Mouse (Mus musculus) midbrain, postnatal 0 days (tissue): ENCODE measurements around the gene Ttc7b. TPM values are rescaled to one million over a fixed set of nuclear protein-coding genes. Genes with fewer than 3 reads are reported as not detected.

Experiments used
- ATAC-seq: fragments of 200-750 bp; cut with Nextera tagmentation; 2 replicates; pipeline ENCODE4 v1.8.0; 2017; ENCODE audit warnings: moderate number of reproducible peaks, mild to moderate bottlenecking, moderate TSS enrichment, moderate library complexity; ENCODE audit not compliant: low FRiP score
- DNase-seq: peaks from one replicate; pipeline ENCODE4 v3.0.0-alpha.2; 2015; ENCODE audit warnings: low spot score
- H3K27ac ChIP-seq: fragments of 300-500 bp; sonication (generic); 2 replicates; pipeline ENCODE4 v1.5.1; 2014; ENCODE audit warnings: low read depth, mild to moderate bottlenecking, low read length, mixed read lengths
- H3K27me3 ChIP-seq: fragments of 300-500 bp; sonication (generic); 2 replicates; pipeline ENCODE4 v1.6.1; 2014; ENCODE audit warnings: low read length, control low read depth, mixed read lengths; ENCODE audit not compliant: insufficient read depth
- H3K36me3 ChIP-seq: fragments of 300-500 bp; sonication (generic); 2 replicates; pipeline ENCODE4 v1.6.1; 2014; ENCODE audit warnings: low read length, control low read depth, mixed read lengths; ENCODE audit not compliant: insufficient read depth
- H3K4me1 ChIP-seq: fragments of 300-500 bp; sonication (generic); 2 replicates; pipeline ENCODE4 v1.6.1; 2014; ENCODE audit warnings: mild to moderate bottlenecking, control low read depth, antibody characterized with exemption, low read length, mixed read lengths; ENCODE audit not compliant: insufficient read depth
- H3K4me2 ChIP-seq: fragments of 300-500 bp; sonication (generic); 2 replicates; pipeline ENCODE4 v1.6.1; 2014; ENCODE audit warnings: low read depth, mild to moderate bottlenecking, low read length, mixed read lengths; ENCODE audit not compliant: poor library complexity, severe bottlenecking
- H3K4me3 ChIP-seq: fragments of 300-500 bp; sonication (generic); 2 replicates; pipeline ENCODE4 v1.5.1; 2014; ENCODE audit warnings: low read depth, mild to moderate bottlenecking, low read length, moderate library complexity
- H3K9ac ChIP-seq: fragments of 300-500 bp; sonication (generic); replicated peaks from 2 replicates; pipeline ENCODE4 v1.6.1; 2014; ENCODE audit warnings: mild to moderate bottlenecking, low read length, moderate library complexity, mixed read lengths; ENCODE audit not compliant: poor library complexity, severe bottlenecking
- H3K9me3 ChIP-seq: fragments of 300-500 bp; sonication (generic); 2 replicates; pipeline ENCODE4 v1.6.1; 2016; ENCODE audit warnings: low read length, control low read depth
- CTCF ChIP-seq: IDR thresholded peaks from 2 replicates; pipeline ENCODE4 v1.5.1; 2016; ENCODE audit warnings: antibody characterized with exemption, mild to moderate bottlenecking
- WGBS: fragments of 180-500 bp; shearing (Covaris S2); extraction: QIAGEN DNeasy Blood & Tissue Kit; methylation state at CpG from one replicate; pipeline ENCODE4 v1.1.7; 2014; 5-methylcytosine and 5-hydroxymethylcytosine counted together
- polyA plus RNA-seq: library from polyadenylated mRNA; unstranded; fragments of >200 nt; fragmentation: Nextera tagmentation; extraction: Ambion mirVana; gene quantifications from 2 replicates; pipeline ENCODE4 v1.2.1, GENCODE M21; 2015
- total RNA-seq: library from RNA; depleted of rRNA; stranded (reverse); fragments of >200 nt; gene quantifications from 2 replicates; pipeline ENCODE4 v1.2.3, GENCODE M21; 2014

The Ttc7b gene
- total and polyA plus RNA-seq, 2 experiments from 2014 or later = 8.7 to 38.9 TPM

DNA sequence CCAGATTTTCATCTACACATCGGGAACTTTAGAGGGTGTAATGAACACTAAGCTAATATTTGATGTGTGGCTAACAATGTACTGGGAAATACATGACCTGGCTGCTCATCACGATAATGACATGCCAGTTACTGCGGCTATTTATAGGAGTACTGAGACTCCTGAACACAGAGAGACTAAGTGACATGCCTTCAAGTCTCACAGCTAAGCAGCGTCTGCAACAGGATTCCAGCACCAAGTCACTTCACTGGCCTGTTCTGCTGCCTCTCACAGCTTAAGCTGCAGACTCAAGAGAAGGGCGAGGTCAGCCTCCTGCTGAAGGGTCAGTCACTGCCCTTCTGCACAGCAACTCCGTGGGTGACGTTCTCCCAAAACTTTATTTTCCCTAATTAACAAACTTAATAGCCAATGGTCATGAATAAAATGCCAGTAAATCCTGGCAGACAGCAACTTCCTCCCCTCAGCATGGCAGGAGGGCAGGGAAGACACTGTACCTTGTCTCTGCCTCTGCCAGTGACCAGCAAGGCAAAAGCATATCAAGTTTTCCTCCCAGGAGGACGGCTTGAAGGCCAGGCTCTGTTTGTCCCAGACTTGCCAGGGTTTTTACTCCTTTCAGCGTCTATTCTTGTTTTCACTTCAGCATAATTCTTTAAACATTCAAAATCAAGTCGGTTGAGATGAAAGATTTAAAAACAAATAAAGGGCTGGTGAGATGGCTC, 64.2 kb downstream of the Ttc7b start:
- Histone ChIP-seq H3K27me3 (no peaks in the 10 kb centered on the region), H3K27ac (no peak overlapping the region), H3K9me3 (no peaks in the 10 kb centered on the region), H3K4me2 (no peak overlapping the region), H3K4me3 (no peak overlapping the region), H3K9ac (no peak overlapping the region), H3K36me3 (no peaks in the 10 kb centered on the region), H3K4me1 (no peaks in the 10 kb centered on the region)
- ATAC-seq (no peak), DNase-seq (no peak)
- 71% methylated on average over 10 of the region's 10 CpGs for WGBS
- no peak for TF ChIP-seq CTCF

DNA sequence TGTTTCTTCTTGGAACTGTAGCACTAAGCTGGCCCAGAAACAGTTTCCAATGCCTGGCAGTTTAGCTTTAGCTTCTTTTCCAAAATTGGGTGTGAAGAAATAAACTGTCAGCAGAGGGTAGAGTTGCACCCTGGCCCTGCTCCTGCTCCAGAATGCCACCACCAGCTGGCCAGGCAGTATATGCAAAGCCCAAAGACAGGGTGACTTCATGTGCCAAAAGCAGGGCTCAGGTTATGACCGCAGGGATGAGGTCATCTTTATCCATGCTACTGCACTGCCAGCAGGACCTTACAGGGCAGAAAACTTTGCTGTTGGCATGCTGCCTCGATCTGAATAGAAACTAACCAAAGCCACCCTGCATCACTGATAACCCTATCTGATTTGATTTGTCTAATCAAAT, 65.2 kb downstream of the Ttc7b start:
- H3K4me1 ChIP-seq = no peaks in the 10 kb centered on the region
- no peak overlapping the region for H3K27ac ChIP-seq
- DNase-seq (no peak), ATAC-seq (no peak)
- H3K36me3 ChIP-seq = no peaks in the 10 kb centered on the region
- no peak overlapping the region for H3K4me3 ChIP-seq
- no peak overlapping the region for H3K9ac ChIP-seq
- no peak overlapping the region for H3K4me2 ChIP-seq
- TF ChIP-seq CTCF = 0 out of 2 replicates have a peak, but pooled peaks have one; percentile 13
- H3K27me3 ChIP-seq = no peaks in the 10 kb centered on the region
- 71% methylated on average over 2 of the region's 2 CpGs for WGBS
- H3K9me3 ChIP-seq = no peaks in the 10 kb centered on the region

DNA sequence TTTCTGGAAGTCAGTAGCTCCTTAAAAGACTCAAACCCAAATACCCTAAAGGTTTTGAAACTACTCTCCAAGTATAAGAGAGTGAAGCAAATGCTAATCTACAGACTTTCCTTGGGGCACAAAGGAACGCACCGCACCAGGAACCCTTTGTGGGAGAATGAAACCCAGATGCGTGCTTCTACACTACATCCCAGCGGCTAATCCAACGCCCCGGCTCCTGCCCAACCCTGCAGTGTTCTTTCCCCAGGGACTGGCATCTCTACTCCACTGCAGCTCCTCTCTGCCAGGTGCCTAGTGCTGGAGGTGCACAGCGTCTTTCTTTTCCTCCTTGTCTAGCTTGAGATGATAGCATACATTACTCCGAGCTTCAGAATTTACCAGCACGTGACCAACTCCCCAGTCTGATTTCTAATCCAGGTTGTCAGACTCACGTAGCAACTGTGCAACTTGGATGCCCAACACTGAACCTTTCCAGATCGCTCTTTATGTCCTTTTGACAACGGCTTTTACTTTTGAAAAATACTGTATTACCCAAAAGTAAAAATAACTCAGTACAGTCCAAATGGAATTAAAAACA, 72.8 kb downstream of the Ttc7b start:
- no peak overlapping the region for H3K27ac ChIP-seq
- H3K9me3 ChIP-seq = no peaks in the 10 kb centered on the region
- ATAC-seq (no peak), DNase-seq (no peak)
- 48% methylated on average over 12 of the region's 12 CpGs for WGBS
- no peak overlapping the region for H3K4me2 ChIP-seq
- no peak overlapping the region for H3K4me3 ChIP-seq
- no peaks in the 10 kb centered on the region for H3K27me3 ChIP-seq
- TF ChIP-seq CTCF = no peak
- 0 out of 2 replicates have a peak, but pooled peaks cover 4% of the 10 kb centered on the region for H3K4me1 ChIP-seq
- no peaks in the 10 kb centered on the region; the same call in 1 of the 2 replicates for H3K36me3 ChIP-seq
- H3K9ac ChIP-seq = no peak overlapping the region

DNA sequence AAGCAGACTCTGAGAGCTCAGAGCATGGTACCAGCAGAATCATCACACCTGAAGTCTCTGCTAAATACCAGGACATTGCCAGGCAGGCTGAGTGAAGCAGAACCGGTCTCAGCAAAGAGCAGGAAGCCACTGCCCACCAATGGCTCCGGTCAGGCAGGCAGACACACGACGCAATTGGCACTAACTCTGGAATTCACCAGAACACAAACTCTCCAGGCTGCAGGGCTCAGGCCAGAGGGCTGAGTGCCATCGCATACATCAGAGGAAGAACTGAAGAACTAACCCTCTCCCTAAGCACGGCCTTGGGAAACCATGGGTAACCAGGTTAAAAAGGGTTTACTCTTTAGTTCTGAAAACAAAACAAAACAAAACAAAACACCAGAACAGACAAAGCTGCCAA, 73.5 kb downstream of the Ttc7b start:
- no peak for DNase-seq
- Histone ChIP-seq H3K4me3 (no peak overlapping the region), H3K4me1 (0 out of 2 replicates have a peak, but pooled peaks cover 4% of the 10 kb centered on the region), H3K9ac (no peak overlapping the region), H3K9me3 (no peaks in the 10 kb centered on the region), H3K27me3 (no peaks in the 10 kb centered on the region), H3K27ac (no peak overlapping the region), H3K36me3 (no peaks in the 10 kb centered on the region; the same call in 1 of the 2 replicates), H3K4me2 (no peak overlapping the region)
- ATAC-seq = no peak
- 60% methylated on average over 6 of the region's 6 CpGs for WGBS
- TF ChIP-seq CTCF = no peak

DNA sequence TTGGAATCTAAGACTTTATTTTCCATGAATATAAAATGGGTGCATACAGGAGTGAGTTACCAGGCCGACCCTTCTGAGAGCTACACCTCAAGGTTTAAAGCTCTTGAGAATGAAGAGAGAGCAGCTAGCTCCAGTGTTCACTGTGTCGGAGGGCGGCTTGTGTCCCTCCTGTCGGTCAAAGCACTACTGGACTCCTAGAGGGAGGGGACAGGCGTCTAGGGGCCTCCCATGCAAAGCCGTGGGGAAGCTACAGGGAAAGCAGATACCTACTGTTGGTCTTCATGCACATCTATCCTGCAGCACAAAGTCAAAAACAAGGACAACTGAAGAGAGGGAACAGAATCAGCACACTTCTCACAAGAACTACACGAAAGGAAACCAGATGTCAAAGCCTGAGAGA, 74.9 kb downstream of the Ttc7b start:
- H3K4me1 ChIP-seq = 0 out of 2 replicates have a peak, but pooled peaks cover 4% of the 10 kb centered on the region
- DNase-seq (no peak), ATAC-seq (no peak)
- H3K4me2 ChIP-seq = no peak overlapping the region
- H3K9me3 ChIP-seq = no peaks in the 10 kb centered on the region
- TF ChIP-seq CTCF = no peak
- 95% methylated on average over 7 of the region's 7 CpGs for WGBS
- H3K27ac ChIP-seq = no peak overlapping the region
- no peak overlapping the region for H3K4me3 ChIP-seq
- no peak overlapping the region for H3K9ac ChIP-seq
- no peaks in the 10 kb centered on the region; the same call in 1 of the 2 replicates for H3K36me3 ChIP-seq
- H3K27me3 ChIP-seq = no peaks in the 10 kb centered on the region

DNA sequence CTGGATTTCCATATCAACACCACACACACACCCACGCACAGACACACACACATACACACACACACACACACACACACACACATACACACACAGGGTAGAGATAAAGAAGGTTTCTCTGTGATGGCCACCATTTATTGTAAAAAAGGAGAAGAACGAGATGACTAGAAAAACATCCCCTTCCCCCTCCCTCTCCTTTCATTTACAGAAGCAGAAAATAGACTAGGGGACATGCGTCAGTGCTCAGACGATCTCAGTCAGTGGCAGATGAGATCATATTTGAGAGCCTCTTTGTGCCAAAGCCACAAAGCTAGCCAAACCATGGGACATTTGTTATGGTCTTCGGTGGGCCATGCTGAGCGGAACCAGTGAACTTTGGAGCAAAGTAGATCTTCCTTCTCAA, 75.4 kb downstream of the Ttc7b start:
- Histone ChIP-seq H3K4me3 (no peak overlapping the region), H3K4me1 (0 out of 2 replicates have a peak, but pooled peaks cover 4% of the 10 kb centered on the region), H3K4me2 (no peak overlapping the region), H3K27me3 (no peaks in the 10 kb centered on the region), H3K36me3 (no peaks in the 10 kb centered on the region; the same call in 1 of the 2 replicates), H3K9me3 (no peaks in the 10 kb centered on the region), H3K27ac (no peak overlapping the region), H3K9ac (no peak overlapping the region)
- DNase-seq = no peak
- 85% methylated on average over 6 of the region's 6 CpGs for WGBS
- ATAC-seq = no peak
- no peak for TF ChIP-seq CTCF
